In genomic region chr1:59719900-59720299, GRCm38 (mm10) we compare ENCODE assay signal across 10 mouse cellular contexts. TPM values are rescaled to one million over a fixed set of nuclear protein-coding genes. Genes with fewer than 3 reads are reported as not detected.
DNase-seq lines count a peak whose midpoint lies in the region; ATAC-seq lines count a peak whose summit lies in the region.
"Had no signal": no experiment of that assay in that cellular context is flagged by ENCODE, and none has a peak within 500 bp of the region (broad histone marks: within the 10 kb centered on the region; RNA-seq: fewer than 3 reads in every experiment).

No protein-coding gene starts in this region.

- H3K36me3 ChIP-seq in intestine, embryonic 14.5 days (ENCODE audit: control insufficient read depth, insufficient read depth, low read length), result peaks cover 36% of the 10 kb centered on the region
- peaks cover 4% of the 10 kb centered on the region for H3K36me3 ChIP-seq in intestine, embryonic 16.5 days (ENCODE audit: control insufficient read depth, insufficient read depth, low read length)

- H3K27me3 ChIP-seq in intestine, embryonic 14.5 days (replicated peaks; ENCODE audit: control insufficient read depth, insufficient read depth, low read length), result no peaks in the 10 kb centered on the region
- no peaks in the 10 kb centered on the region for H3K27me3 ChIP-seq in intestine, embryonic 16.5 days (replicated peaks; ENCODE audit: control insufficient read depth, insufficient read depth, low read length)
- H3K27me3 ChIP-seq: embryonic facial prominence, embryonic 12.5 days; limb, embryonic 12.5 days had no signal

- no peak for DNase-seq in intestine, embryonic 14.5 days (ENCODE audit: low spot score)
- peak; percentile 86 for DNase-seq in 3T3-L1 (ENCODE audit: low read depth, low spot score)
- peak; percentile 68 for DNase-seq in ES-CJ7 (ENCODE audit: low read depth, low spot score)
- DNase-seq in embryo, embryonic 9.5 days (ENCODE audit: extremely low spot score), result peak; percentile 19
- DNase-seq in mesoderm, embryonic 11.5 days (ENCODE audit: low read depth, low spot score), result peak; percentile 48
- no peak for DNase-seq in yolk sac, embryonic 10.5 days (ENCODE audit: low spot score)
- no peak for DNase-seq in adrenal gland, postnatal 25 days

- H3K27ac ChIP-seq in intestine, embryonic 14.5 days (ENCODE audit: low read depth), result no peak overlapping the region
- no peak overlapping the region for H3K27ac ChIP-seq in intestine, embryonic 16.5 days (ENCODE audit: low read length)
- H3K27ac ChIP-seq: embryonic facial prominence, embryonic 12.5 days had no signal

- ATAC-seq in intestine, embryonic 14.5 days (replicated peaks; ENCODE audit: low FRiP score, low TSS enrichment, low read depth), result 0 out of 2 replicates have a peak, but pooled peaks have one; percentile 28
- no peak for ATAC-seq in intestine, embryonic 16.5 days

- H3K9me3 ChIP-seq in intestine, embryonic 14.5 days (ENCODE audit: control insufficient read depth, low read length), result no peaks in the 10 kb centered on the region
- no peaks in the 10 kb centered on the region for H3K9me3 ChIP-seq in intestine, embryonic 16.5 days (ENCODE audit: control insufficient read depth, low read length)
- H3K9me3 ChIP-seq: embryonic facial prominence, embryonic 12.5 days; limb, embryonic 12.5 days had no signal

- WGBS in intestine, embryonic 14.5 days, result 48% methylated on average over 4 of the region's 4 CpGs
- WGBS in intestine, embryonic 16.5 days, result 38% methylated on average over 4 of the region's 4 CpGs

- no peak overlapping the region for H3K9ac ChIP-seq in intestine, embryonic 14.5 days (ENCODE audit: low read length)
- no peak overlapping the region for H3K9ac ChIP-seq in intestine, embryonic 16.5 days (ENCODE audit: low read depth, low read length)
- H3K9ac ChIP-seq: embryonic facial prominence, embryonic 12.5 days; limb, embryonic 12.5 days had no signal

- H3K4me3 ChIP-seq in intestine, embryonic 14.5 days (ENCODE audit: low read depth, low read length), result no peak overlapping the region
- no peak overlapping the region for H3K4me3 ChIP-seq in intestine, embryonic 16.5 days (ENCODE audit: low read length)
- H3K4me3 ChIP-seq: embryonic facial prominence, embryonic 12.5 days; limb, embryonic 12.5 days had no signal

- no peaks in the 10 kb centered on the region for H3K4me1 ChIP-seq in intestine, embryonic 14.5 days (replicated peaks; ENCODE audit: control insufficient read depth, insufficient read depth, low read length)
- no peaks in the 10 kb centered on the region for H3K4me1 ChIP-seq in intestine, embryonic 16.5 days (ENCODE audit: control insufficient read depth, insufficient read depth, low read length)
- H3K4me1 ChIP-seq: embryonic facial prominence, embryonic 12.5 days; limb, embryonic 12.5 days had no signal

- H3K4me2 ChIP-seq in intestine, embryonic 14.5 days (ENCODE audit: low read length), result no peak overlapping the region
- H3K4me2 ChIP-seq in intestine, embryonic 16.5 days (ENCODE audit: low read depth, low read length), result no peak overlapping the region
- H3K4me2 ChIP-seq: embryonic facial prominence, embryonic 12.5 days; limb, embryonic 12.5 days had no signal

RNA-seq across cellular contexts. Expression of gene Nop58, which starts 35.1 kb away (rescaled TPM):
- 256 and 268 TPM in 2 replicates for polyA plus RNA-seq in intestine, embryonic 14.5 days (2014; fragmentation: Nextera tagmentation; extraction: Ambion mirVana)
- polyA plus RNA-seq in intestine, embryonic 16.5 days (2015; fragmentation: Nextera tagmentation; extraction: Ambion mirVana), result 173 and 227 TPM in 2 replicates
- total RNA-seq in adrenal gland, postnatal 25 days (2021), result 103 and 116 TPM in 2 replicates

RNA-seq across cellular contexts. Expression of gene Bmpr2, which starts 43.3 kb away (rescaled TPM):
- polyA plus RNA-seq in intestine, embryonic 14.5 days (2014; fragmentation: Nextera tagmentation; extraction: Ambion mirVana), result 11.9 and 12.5 TPM in 2 replicates
- 4.2 and 4.3 TPM in 2 replicates for polyA plus RNA-seq in intestine, embryonic 16.5 days (2015; fragmentation: Nextera tagmentation; extraction: Ambion mirVana)
- 70.5 and 79.4 TPM in 2 replicates for total RNA-seq in adrenal gland, postnatal 25 days (2021)

RNA-seq across cellular contexts. Expression of gene Sumo1, which starts 49.3 kb away (rescaled TPM):
- 371 and 397 TPM in 2 replicates for polyA plus RNA-seq in intestine, embryonic 14.5 days (2014; fragmentation: Nextera tagmentation; extraction: Ambion mirVana)
- 283 and 307 TPM in 2 replicates for polyA plus RNA-seq in intestine, embryonic 16.5 days (2015; fragmentation: Nextera tagmentation; extraction: Ambion mirVana)
- 160 and 162 TPM in 2 replicates for total RNA-seq in adrenal gland, postnatal 25 days (2021)

Comparison
In these comparisons a context has a peak if more than half of its experiments do, and no peak if none do; other contexts are left out.
1. DNase-seq: peak in 3T3-L1 (single experiment), ES-CJ7 (single experiment), embryo, embryonic 9.5 days (single experiment) and mesoderm, embryonic 11.5 days (single experiment); none in intestine, embryonic 14.5 days (single experiment), yolk sac, embryonic 10.5 days (single experiment) and adrenal gland, postnatal 25 days (single experiment).